Mouse (Mus musculus) small intestine, adult 2 months (tissue): ENCODE data around the gene Sc5d. TPM values are rescaled to one million over a fixed set of nuclear protein-coding genes. Genes with fewer than 3 reads are reported as not detected.

Experiments
- H3K27ac ChIP-seq: fragments of 200-500 bp; 2 replicates; pipeline ENCODE4 v1.5.1; 2012; ENCODE audit warnings: low read depth, low read length, control low read depth, inconsistent platforms; ENCODE audit not compliant: insufficient read depth
- H3K27me3 ChIP-seq: fragments of 200-500 bp; 2 replicates; pipeline ENCODE4 v1.6.1; 2012; ENCODE audit warnings: mild to moderate bottlenecking, moderate library complexity, low read length, inconsistent platforms; ENCODE audit not compliant: control insufficient read depth, insufficient read depth
- H3K36me3 ChIP-seq: fragments of 200-500 bp; 2 replicates; pipeline ENCODE4 v1.6.1; 2012; ENCODE audit warnings: mild to moderate bottlenecking, low read length, control low read depth, inconsistent platforms; ENCODE audit not compliant: control insufficient read depth, insufficient read depth
- H3K4me1 ChIP-seq: fragments of 200-500 bp; 2 replicates; pipeline ENCODE4 v1.6.1; 2012; ENCODE audit warnings: low read length, inconsistent platforms, mixed read lengths; ENCODE audit not compliant: control insufficient read depth, insufficient read depth, insufficient read length
- H3K4me3 ChIP-seq: fragments of 200-500 bp; 2 replicates; pipeline ENCODE4 v1.5.1; 2012; ENCODE audit warnings: low read depth, mild to moderate bottlenecking, control low read depth, inconsistent platforms, low read length, moderate library complexity
- CTCF ChIP-seq: fragments of 200-500 bp; IDR thresholded peaks from 2 replicates; pipeline ENCODE4 v1.5.1; 2012; ENCODE audit warnings: low read depth, mild to moderate bottlenecking, control low read depth, inconsistent platforms, low read length, moderate library complexity, mixed read lengths; ENCODE audit not compliant: insufficient replicate concordance, insufficient read length; ENCODE audit errors: extremely low read depth
- POLR2A ChIP-seq: fragments of 200-500 bp; IDR thresholded peaks from 2 replicates; pipeline ENCODE4 v1.6.1; 2012; ENCODE audit warnings: low read depth, mild to moderate bottlenecking, control low read depth, inconsistent platforms, low read length, moderate library complexity
- WGBS: fragments of 180-500 bp; shearing (Covaris S2); methylation state at CpG from one replicate; pipeline ENCODE4 v1.1.7; 2018; 5-methylcytosine and 5-hydroxymethylcytosine counted together
- polyA plus RNA-seq: library from polyadenylated mRNA; depleted of rRNA; stranded (reverse); fragments of >200 nt; gene quantifications from 2 replicates; pipeline ENCODE4 v1.2.3, GENCODE M21; 2012

Sc5d gene
- polyA plus RNA-seq, 1 experiment: 90.5 TPM

DNA sequence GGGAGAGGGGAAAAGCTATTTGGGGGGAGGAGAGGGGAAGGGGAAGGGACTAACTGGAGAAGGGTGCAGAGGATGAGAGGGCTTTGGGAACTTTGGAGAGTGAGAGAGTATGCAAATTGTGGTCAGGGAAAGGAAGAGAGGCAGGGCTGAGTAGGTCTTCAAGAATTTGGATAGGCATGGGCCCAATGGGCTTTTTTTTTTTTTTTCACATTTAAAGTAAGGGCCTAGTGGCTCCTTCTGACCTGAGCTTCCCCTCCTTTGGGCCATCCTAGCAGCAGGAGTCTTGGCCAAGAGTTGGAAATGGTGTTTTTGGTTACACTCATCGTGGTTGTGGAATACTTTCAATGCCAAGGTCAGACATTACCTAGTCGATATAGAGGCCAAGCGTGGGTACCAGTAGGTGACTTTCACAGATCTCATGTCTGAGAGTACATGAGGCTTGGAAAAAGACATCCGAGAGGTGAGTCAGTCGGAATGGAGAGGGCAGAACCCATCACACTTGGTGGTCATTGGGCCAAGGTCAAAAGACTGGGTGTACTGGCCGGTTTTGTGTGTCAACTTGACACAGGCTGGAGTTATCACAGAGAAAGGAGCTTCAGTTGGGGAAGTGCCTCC lies 9.7 kb upstream of the Sc5d start:
- Histone ChIP-seq H3K27me3 (no peaks in the 10 kb centered on the region), H3K4me1 (no peaks in the 10 kb centered on the region; the same call in 1 of the 2 replicates), H3K4me3 (no peak overlapping the region), H3K36me3 (no peaks in the 10 kb centered on the region), H3K27ac (no peak overlapping the region)
- TF ChIP-seq POLR2A (no peak), CTCF (no peak)
- 93% methylated on average over 6 of the region's 6 CpGs for WGBS

DNA sequence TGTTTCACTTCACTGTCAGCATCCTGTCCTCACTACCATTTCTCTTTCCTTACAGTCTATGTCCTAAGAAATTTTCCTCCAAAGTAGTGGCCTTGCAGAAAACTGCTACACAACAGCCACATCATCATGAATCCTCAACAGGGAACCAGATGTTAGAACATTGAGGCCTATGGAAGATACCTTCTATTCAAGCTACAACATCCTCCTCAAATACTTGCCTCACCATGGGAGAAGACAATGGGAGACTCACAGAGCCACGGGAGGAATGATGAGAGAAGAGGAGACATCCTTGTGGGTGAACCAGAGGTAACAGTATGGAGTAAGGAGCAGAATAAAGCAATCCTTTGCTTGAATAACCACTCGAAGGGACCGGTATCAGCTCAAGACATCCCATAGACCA lies 9.1 kb upstream of the Sc5d start:
- TF ChIP-seq POLR2A (no peak), CTCF (no peak)
- Histone ChIP-seq H3K4me1 (no peaks in the 10 kb centered on the region; the same call in 1 of the 2 replicates), H3K27ac (no peak overlapping the region), H3K27me3 (no peaks in the 10 kb centered on the region), H3K4me3 (no peak overlapping the region), H3K36me3 (no peaks in the 10 kb centered on the region)
- 78% methylated on average over 3 of the region's 3 CpGs for WGBS

DNA sequence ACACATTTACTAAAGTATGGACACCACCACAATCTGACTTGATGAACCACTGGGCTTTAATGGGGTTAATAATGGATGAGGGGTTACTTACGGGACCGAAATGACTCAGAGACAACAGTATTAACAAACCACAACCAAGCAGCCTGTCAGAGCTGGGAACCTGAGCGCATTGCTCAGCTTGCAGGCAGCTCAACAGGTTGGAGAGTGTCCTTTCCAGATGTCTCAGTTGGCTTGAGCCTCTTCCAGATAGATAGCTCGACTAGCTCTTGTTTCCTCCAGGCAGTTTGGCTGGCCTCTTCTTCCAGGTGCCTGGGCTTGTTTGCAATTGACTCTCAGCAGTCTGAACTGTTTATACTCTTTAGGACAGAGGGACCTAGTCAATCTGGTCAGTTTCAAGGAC lies 8.6 kb upstream of the Sc5d start:
- TF ChIP-seq CTCF: no peak
- no peak for TF ChIP-seq POLR2A
- no peak overlapping the region for H3K4me3 ChIP-seq
- H3K27ac ChIP-seq: no peak overlapping the region
- no peaks in the 10 kb centered on the region for H3K36me3 ChIP-seq
- no peaks in the 10 kb centered on the region; the same call in 1 of the 2 replicates for H3K4me1 ChIP-seq
- no peaks in the 10 kb centered on the region for H3K27me3 ChIP-seq
- WGBS: 58% methylated on average over 4 of the region's 4 CpGs

DNA sequence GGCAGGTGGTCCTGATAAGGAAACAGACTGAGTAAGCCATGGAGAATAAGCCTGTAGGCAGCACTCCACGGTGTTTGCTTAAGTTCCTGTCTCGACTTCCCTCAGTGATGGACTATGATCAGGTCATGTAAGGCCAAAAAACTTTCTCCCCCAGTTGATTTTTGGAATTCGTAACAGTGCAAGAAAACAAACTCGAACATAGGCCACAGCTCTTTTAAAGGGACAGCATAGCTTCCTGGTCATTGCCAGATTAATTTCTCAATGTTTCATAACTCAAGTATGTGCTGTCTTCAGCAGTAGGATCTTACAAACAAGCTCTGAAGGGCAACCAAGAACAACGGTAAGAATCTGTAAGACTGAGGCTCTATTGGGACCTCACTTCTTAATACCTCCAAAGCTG lies 7.4 kb upstream of the Sc5d start:
- Histone ChIP-seq H3K27ac (no peak overlapping the region), H3K4me3 (no peak overlapping the region), H3K4me1 (no peaks in the 10 kb centered on the region; the same call in 1 of the 2 replicates), H3K36me3 (no peaks in the 10 kb centered on the region), H3K27me3 (no peaks in the 10 kb centered on the region)
- 31% methylated on average over 5 of the region's 5 CpGs for WGBS
- TF ChIP-seq POLR2A: no peak
- TF ChIP-seq CTCF: no peak

DNA sequence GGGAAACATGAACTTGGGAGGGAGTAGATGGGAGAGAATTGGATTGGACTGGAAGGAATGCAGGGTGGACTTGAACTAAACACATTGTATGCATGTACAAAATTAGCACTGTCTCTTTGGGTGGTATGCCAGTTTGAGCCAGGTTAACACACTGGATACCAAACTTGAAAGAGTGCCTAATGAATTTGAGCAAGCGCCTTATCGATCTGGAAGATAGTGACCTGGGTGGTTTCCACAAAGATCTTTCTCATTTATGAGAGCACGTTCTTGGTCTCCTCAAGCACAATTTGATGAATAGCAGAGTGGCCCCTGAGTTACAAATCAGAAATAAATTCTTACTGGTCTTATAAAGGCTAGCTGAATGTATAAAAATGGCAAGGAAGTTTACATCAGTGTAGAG lies 6.6 kb upstream of the Sc5d start:
- Histone ChIP-seq H3K4me1 (no peaks in the 10 kb centered on the region; the same call in 1 of the 2 replicates), H3K27ac (no peak overlapping the region), H3K4me3 (no peak overlapping the region), H3K27me3 (no peaks in the 10 kb centered on the region), H3K36me3 (no peaks in the 10 kb centered on the region)
- WGBS: 94% methylated on average over 3 of the region's 3 CpGs
- TF ChIP-seq CTCF (no peak), POLR2A (no peak)

DNA sequence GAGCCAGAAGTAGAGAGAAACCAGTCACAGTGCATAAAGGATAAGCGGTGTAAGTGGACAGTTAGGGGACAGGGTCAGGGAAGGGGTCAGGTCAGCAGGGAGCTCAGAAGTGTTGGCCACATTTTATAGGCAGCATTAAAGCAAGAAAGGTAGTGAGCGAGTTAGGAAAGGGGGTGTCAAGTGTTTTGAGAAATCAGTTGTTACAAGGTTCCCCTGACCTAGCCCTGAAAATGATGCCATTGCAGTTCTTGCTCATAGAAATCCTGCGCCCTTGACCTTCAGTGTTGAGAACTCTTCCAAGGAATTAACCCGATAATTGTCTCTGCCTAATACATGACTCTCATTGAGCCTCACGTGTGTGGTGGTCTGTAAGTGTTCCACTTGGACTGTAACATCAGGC lies 6.0 kb upstream of the Sc5d start:
- no peaks in the 10 kb centered on the region for H3K36me3 ChIP-seq
- H3K27me3 ChIP-seq: no peaks in the 10 kb centered on the region
- TF ChIP-seq POLR2A: no peak
- no peak for TF ChIP-seq CTCF
- H3K27ac ChIP-seq: no peak overlapping the region
- no peaks in the 10 kb centered on the region; the same call in 1 of the 2 replicates for H3K4me1 ChIP-seq
- H3K4me3 ChIP-seq: no peak overlapping the region
- WGBS: 90% methylated on average over 5 of the region's 5 CpGs

DNA sequence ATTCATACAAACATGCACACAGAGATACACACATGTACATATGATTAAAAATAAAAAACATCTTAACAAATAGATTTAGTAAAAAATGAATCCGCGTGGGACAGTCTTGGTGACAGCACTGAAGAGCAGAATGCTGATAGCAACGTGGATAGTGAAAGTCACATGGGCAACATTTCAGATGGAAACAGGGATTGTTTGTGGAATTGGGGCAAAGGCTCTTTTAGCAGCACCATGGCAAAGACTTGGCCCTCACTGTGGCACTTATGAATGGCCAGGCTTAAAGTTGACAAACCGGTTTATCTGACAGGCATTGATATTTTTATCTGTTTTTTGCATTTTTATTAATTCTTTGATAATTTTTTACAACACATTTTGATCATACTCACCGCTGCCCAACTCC lies 4.3 kb upstream of the Sc5d start:
- Histone ChIP-seq H3K27ac (no peak overlapping the region), H3K4me1 (no peaks in the 10 kb centered on the region; the same call in 1 of the 2 replicates)
- 38% methylated on average over 5 of the region's 5 CpGs for WGBS

More for the DNA sequence above, 4.3 kb upstream of the Sc5d start:
- no peaks in the 10 kb centered on the region for H3K27me3 ChIP-seq
- no peak overlapping the region for H3K4me3 ChIP-seq
- TF ChIP-seq POLR2A: no peak
- no peak for TF ChIP-seq CTCF
- no peaks in the 10 kb centered on the region for H3K36me3 ChIP-seq
